ENCODE assay signal across 15 mouse cellular contexts in genomic region chr13:36490612-36491011, GRCm38 (mm10).
DNase-seq lines count a peak whose midpoint lies in the region; ATAC-seq lines count a peak whose summit lies in the region.
"Had no signal": no experiment of that assay in that cellular context is flagged by ENCODE, and none has a peak within 500 bp of the region (broad histone marks: within the 10 kb centered on the region; RNA-seq: fewer than 3 reads in every experiment).

No protein-coding gene starts in this region.

- no peak overlapping the region for H3K27ac ChIP-seq in heart, embryonic 12.5 days (ENCODE audit: poor library complexity, severe bottlenecking)
- H3K27ac ChIP-seq: heart, embryonic 13.5 days; liver, embryonic 14.5 days had no signal

- no peaks in the 10 kb centered on the region for H3K27me3 ChIP-seq in heart, embryonic 12.5 days (replicated peaks)
- H3K27me3 ChIP-seq: heart, embryonic 13.5 days; Patski had no signal

- H3K9ac ChIP-seq in heart, embryonic 12.5 days = no peak overlapping the region
- H3K9ac ChIP-seq: heart, embryonic 13.5 days; liver, embryonic 14.5 days had no signal

- 0 out of 2 replicates have a peak, but pooled peaks cover under 1% of the 10 kb centered on the region for H3K9me3 ChIP-seq in heart, embryonic 12.5 days (replicated peaks)
- H3K9me3 ChIP-seq: heart, embryonic 13.5 days had no signal

- no peak overlapping the region for H3K4me2 ChIP-seq in heart, embryonic 12.5 days
- H3K4me2 ChIP-seq: heart, embryonic 13.5 days had no signal

- 0 out of 2 replicates have a peak, but pooled peaks cover 3% of the 10 kb centered on the region for H3K36me3 ChIP-seq in heart, embryonic 12.5 days
- H3K36me3 ChIP-seq: heart, embryonic 13.5 days had no signal

- no peak overlapping the region for H3K4me3 ChIP-seq in heart, embryonic 12.5 days
- H3K4me3 ChIP-seq: heart, embryonic 13.5 days had no signal

- WGBS in heart, embryonic 12.5 days = 62% methylated on average over 7 of the region's 7 CpGs

- DNase-seq in cerebellum, postnatal 10 days = peak; percentile 30 to 38
- DNase-seq in cerebellum, adult 9-10 months = no peak
- DNase-seq in heart, postnatal 25 days (ENCODE audit: low spot score) = peak; percentile 1
- peak; percentile 21 to 35 for DNase-seq in left cerebral cortex, postnatal 25 days (ENCODE audit: low spot score in 2 of 2)
- DNase-seq in left cerebral cortex, adult 9 months (ENCODE audit: low spot score in 2 of 2) = no peak
- peak; percentile 24 for DNase-seq in right cerebral cortex, postnatal 25 days
- DNase-seq in right cerebral cortex, postnatal 36 days (ENCODE audit: low spot score in 2 of 2) = no peak
- DNase-seq: cerebellum, adult 11-12 months; kidney, postnatal 25 days; retina, postnatal 1 day; thymus, postnatal 4 days had no signal

- no peak for ATAC-seq in heart, embryonic 12.5 days (ENCODE audit: insufficient number of reproducible peaks, low FRiP score)
- ATAC-seq: Patski had no signal

- peaks cover 13% of the 10 kb centered on the region for H3K4me1 ChIP-seq in heart, embryonic 12.5 days (replicated peaks)

- intact Hi-C loops in heart, postnatal 25 days (cut with DNase I) = no loop called here
- intact Hi-C loops in left cerebral cortex, postnatal 25 days (cut with DNase I) = loop anchor here (5.0 kb wide), 1 partner anchor 208 kb away; no protein-coding TSS in a partner anchor

Comparison
In these comparisons a context has a peak if more than half of its experiments do, and no peak if none do; other contexts are left out.
1. DNase-seq: peak in cerebellum, postnatal 10 days (2 of 2), heart, postnatal 25 days (single experiment), left cerebral cortex, postnatal 25 days (2 of 2) and right cerebral cortex, postnatal 25 days (single experiment); none in cerebellum, adult 9-10 months (single experiment), left cerebral cortex, adult 9 months (0 of 2) and right cerebral cortex, postnatal 36 days (0 of 2).